Mouse (Mus musculus): ENCODE results near the gene Acot2. TPM values are rescaled to one million over a fixed set of nuclear protein-coding genes. Genes with fewer than 3 reads are reported as not detected.
A peak's percentile ranks its signal among the peaks of the same experiment; 100 is the strongest.
"Not testable (repeated sequence)": the region's sequence is repeated elsewhere in the genome, so short reads cannot be mapped to it uniquely, and the experiment has no call there.

Gene Acot2
- polyA plus RNA-seq, 1 experiment = 7.3 TPM

DNA sequence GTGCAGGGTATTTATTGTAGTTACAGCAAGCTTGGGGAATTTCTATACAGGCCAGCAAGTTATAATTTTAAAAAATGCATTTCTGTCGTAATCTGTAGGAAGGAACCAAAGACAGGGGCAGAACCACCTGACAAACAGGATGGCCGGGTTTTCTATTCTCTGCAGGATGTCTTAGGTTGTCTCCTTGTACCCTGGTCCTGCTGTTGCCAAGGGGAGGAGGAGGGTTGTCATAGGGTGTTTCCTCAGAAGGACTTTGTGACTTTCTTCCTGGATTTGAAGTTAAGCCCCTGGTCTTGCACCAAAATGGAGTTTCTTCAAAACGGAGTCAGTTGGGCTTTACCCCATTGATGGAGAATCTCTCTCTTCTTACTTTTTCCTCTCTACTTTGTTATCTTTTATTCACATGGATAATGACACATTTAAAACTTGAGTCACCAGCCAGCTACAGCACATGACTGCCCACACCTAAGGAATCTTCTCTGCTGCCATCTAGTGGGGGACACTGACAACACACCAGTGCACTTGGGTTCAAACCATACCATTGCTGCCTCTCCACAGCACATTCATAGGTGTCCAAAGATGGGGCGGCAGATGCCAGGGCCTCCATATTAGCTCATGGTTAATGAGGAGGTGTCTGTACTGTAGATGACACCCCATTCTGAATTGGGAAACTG lies 43.1 kb downstream of the Acot2 start:
- H3K4me1 ChIP-seq (ENCODE audit: control insufficient read depth, insufficient read depth, low read length) = no peaks in the 10 kb centered on the region
- TF ChIP-seq POLR2A (IDR thresholded peaks at IDR 0.05; ENCODE audit: extremely low read depth, insufficient read depth, low read length) = no peak
- TF ChIP-seq CTCF (IDR thresholded peaks at IDR 0.05; ENCODE audit: extremely low read depth, insufficient read depth, low read length) = peak; percentile 93
- no peak overlapping the region for H3K4me3 ChIP-seq (ENCODE audit: insufficient read depth, low read length)
- no peak overlapping the region for H3K27ac ChIP-seq (ENCODE audit: insufficient read depth, low read length)

- no peak overlapping the region for H3K4me3 ChIP-seq (ENCODE audit: insufficient read depth, low read length)
- H3K4me1 ChIP-seq (ENCODE audit: control insufficient read depth, insufficient read depth, low read length) = no peaks in the 10 kb centered on the region
- H3K27ac ChIP-seq (ENCODE audit: insufficient read depth, low read length) = no peak overlapping the region
- TF ChIP-seq CTCF (IDR thresholded peaks at IDR 0.05; ENCODE audit: extremely low read depth, insufficient read depth, low read length) (no peak), POLR2A (IDR thresholded peaks at IDR 0.05; ENCODE audit: extremely low read depth, insufficient read depth, low read length) (no peak)
These were observed 45.2 kb downstream of the Acot2 start for GRCm38 (mm10) chr12:84032854-84033253.

- not testable (repeated sequence) for H3K4me3 ChIP-seq (ENCODE audit: insufficient read depth, low read length); H3K4me1 ChIP-seq (ENCODE audit: control insufficient read depth, insufficient read depth, low read length); H3K27ac ChIP-seq (ENCODE audit: insufficient read depth, low read length)
These were observed 45.6 kb downstream of the Acot2 start for GRCm38 (mm10) chr12:84033302-84033701.

DNA sequence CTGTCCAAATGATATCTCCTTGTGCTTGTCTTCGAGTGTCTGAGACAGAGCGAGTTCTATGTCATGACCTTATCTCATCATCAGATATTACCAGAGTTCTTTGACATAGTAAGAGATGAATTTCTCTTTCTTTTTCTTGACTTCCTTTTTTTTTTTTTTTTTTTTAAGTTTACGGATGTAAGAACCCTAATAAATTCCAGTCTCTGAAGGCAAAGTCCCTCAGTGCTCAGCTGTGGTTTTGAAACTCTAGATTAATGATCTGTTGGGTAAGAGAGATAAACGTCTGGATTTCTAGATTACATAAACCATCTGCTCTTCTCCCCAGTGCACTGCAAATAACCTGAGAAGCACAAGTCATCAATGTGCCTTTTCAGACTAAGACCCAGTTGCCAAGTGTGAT lies 46.4 kb downstream of the Acot2 start:
- H3K27ac ChIP-seq (ENCODE audit: insufficient read depth, low read length) = no peak overlapping the region
- no peaks in the 10 kb centered on the region for H3K4me1 ChIP-seq (ENCODE audit: control insufficient read depth, insufficient read depth, low read length)
- no peak overlapping the region for H3K4me3 ChIP-seq (ENCODE audit: insufficient read depth, low read length)
- TF ChIP-seq CTCF (IDR thresholded peaks at IDR 0.05; ENCODE audit: extremely low read depth, insufficient read depth, low read length) (no peak), POLR2A (IDR thresholded peaks at IDR 0.05; ENCODE audit: extremely low read depth, insufficient read depth, low read length) (no peak)

DNA sequence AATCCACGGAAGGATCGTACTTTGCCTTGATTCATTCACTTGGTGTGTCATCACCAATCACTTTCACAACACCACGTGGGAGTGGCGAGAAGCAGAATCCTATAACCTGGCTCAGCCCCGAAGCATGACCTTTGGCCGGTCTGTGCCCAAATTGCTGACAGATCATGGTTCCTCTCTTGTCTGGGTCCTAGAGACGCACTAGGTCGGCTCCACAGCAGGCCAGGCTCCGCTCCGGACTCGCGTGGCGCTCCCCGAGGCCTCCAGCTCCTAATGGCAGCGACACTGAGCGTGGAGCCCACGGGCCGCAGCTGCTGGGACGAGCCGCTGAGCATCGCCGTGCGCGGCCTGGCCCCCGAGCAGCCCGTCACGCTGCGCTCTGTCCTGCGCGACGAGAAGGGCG lies 50.6 kb downstream of the Acot2 start, which contains the start of gene Acot4:
Gene Acot4, plus strand, starts transcription at position 139 of the 400 bp plus-strand sequence.
- H3K4me1 ChIP-seq (ENCODE audit: control insufficient read depth, insufficient read depth, low read length); H3K27ac ChIP-seq (ENCODE audit: insufficient read depth, low read length): not testable (repeated sequence)
- H3K4me3 ChIP-seq (ENCODE audit: insufficient read depth, low read length) = peak within 1 kb of the TSS; percentile 42

- H3K4me3 ChIP-seq (ENCODE audit: insufficient read depth, low read length) = peak within 1 kb of the TSS; percentile 42
- H3K4me1 ChIP-seq (ENCODE audit: control insufficient read depth, insufficient read depth, low read length); H3K27ac ChIP-seq (ENCODE audit: insufficient read depth, low read length): not testable (repeated sequence)
These were observed 51.0 kb downstream of the Acot2 start, which contains the start of gene Gm49366 for GRCm38 (mm10) chr12:84038691-84039111. Gene Gm49366, plus strand, starts transcription at chr12:84038935.

DNA sequence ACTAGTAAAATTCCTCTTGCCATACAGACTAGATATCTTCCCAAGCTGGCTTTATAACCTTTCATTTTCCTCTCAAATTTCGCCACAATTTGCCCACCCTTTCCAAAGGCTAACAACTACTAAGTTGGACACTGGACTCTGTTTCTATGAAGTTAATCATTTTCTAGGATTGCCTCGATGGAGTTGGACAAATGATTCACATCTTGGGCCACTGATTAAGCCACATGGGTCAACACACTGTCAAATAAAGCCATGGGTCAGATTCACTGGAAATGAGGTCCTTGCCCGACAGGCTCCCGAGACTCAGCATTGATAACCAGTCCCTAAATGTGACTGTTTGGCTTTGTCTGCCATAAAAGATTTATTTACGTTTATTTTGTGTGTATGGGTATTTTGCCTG lies 54.6 kb downstream of the Acot2 start:
- no peak for TF ChIP-seq CTCF (IDR thresholded peaks at IDR 0.05; ENCODE audit: extremely low read depth, insufficient read depth, low read length)
- no peak for TF ChIP-seq POLR2A (IDR thresholded peaks at IDR 0.05; ENCODE audit: extremely low read depth, insufficient read depth, low read length)
- Histone ChIP-seq H3K27ac (ENCODE audit: insufficient read depth, low read length) (no peak overlapping the region), H3K4me3 (ENCODE audit: insufficient read depth, low read length) (no peak overlapping the region), H3K4me1 (ENCODE audit: control insufficient read depth, insufficient read depth, low read length) (no peaks in the 10 kb centered on the region)

Other genes with a start within 250 kb of the Acot2 start
- 3.0 and 3.4 TPM in 2 replicates for gene Papln, start 224.2 kb upstream of the Acot2 start, polyA plus RNA-seq (2012; rRNA removed)
- 69.6 and 74.6 TPM in 2 replicates for gene Numb, start 65.9 kb upstream of the Acot2 start, polyA plus RNA-seq (2012; rRNA removed)
- 11.5 and 11.8 TPM in 2 replicates for gene Riox1, start 37.3 kb upstream of the Acot2 start, polyA plus RNA-seq (2012; rRNA removed)
- 0.02 and 0.04 TPM in 2 replicates for gene Heatr4, start 3.0 kb upstream of the Acot2 start, polyA plus RNA-seq (2012; rRNA removed)
- gene Acot1, start 21.6 kb downstream of the Acot2 start, polyA plus RNA-seq (2012; rRNA removed) = 15.5 and 16.4 TPM in 2 replicates
- gene Acot4, start 50.5 kb downstream of the Acot2 start, polyA plus RNA-seq (2012; rRNA removed) = 1.5 and 1.9 TPM in 2 replicates
- not detected in 2 replicates for gene Gm49366, start 51.1 kb downstream of the Acot2 start, polyA plus RNA-seq (2012; rRNA removed)
- gene Acot3, start 64.3 kb downstream of the Acot2 start, polyA plus RNA-seq (2012; rRNA removed) = 1.3 and 1.9 TPM in 2 replicates
- gene Acot5, start 81.5 kb downstream of the Acot2 start, polyA plus RNA-seq (2012; rRNA removed) = 4.1 and 4.2 TPM in 2 replicates
- 5.0 TPM in 2 replicates for gene Acot6, start 112.8 kb downstream of the Acot2 start, polyA plus RNA-seq (2012; rRNA removed)
- gene Dnal1, start 126.5 kb downstream of the Acot2 start, polyA plus RNA-seq (2012; rRNA removed) = 46.6 and 48.0 TPM in 2 replicates
- gene Pnma1, start 160.6 kb downstream of the Acot2 start, polyA plus RNA-seq (2012; rRNA removed) = 3.0 and 3.7 TPM in 2 replicates
- 6.9 and 7.3 TPM in 2 replicates for gene Elmsan1, start 231.0 kb downstream of the Acot2 start, polyA plus RNA-seq (2012; rRNA removed)

Data from cortical plate, adult 2 months (tissue).